Mouse (Mus musculus) CH12.LX (cell line): Measurements from ENCODE around the gene Atp6v0a4. TPM values are rescaled to one million over a fixed set of nuclear protein-coding genes. Genes with fewer than 3 reads are reported as not detected.

ENCODE experiments used
- DNase-seq: peaks from one replicate; pipeline ENCODE4 v3.0.0-alpha.2; 2013; ENCODE audit errors: extremely low read depth
- H3K27ac ChIP-seq: 2 replicates; pipeline ENCODE4 v1.5.1; 2012; ENCODE audit warnings: low read depth, mild to moderate bottlenecking, control low read depth, moderate library complexity; ENCODE audit not compliant: insufficient read depth
- H3K27me3 ChIP-seq: replicated peaks from 2 replicates; pipeline ENCODE3; 2012; ENCODE audit warnings: inconsistent platforms
- H3K36me3 ChIP-seq, 2 experiments: replicated peaks in 1 of 2; 2 replicates each; pipeline versions ENCODE3 to v1.6.1; 2012; ENCODE audit warnings: inconsistent platforms in 1 of 2, low read length in 1 of 2, mild to moderate bottlenecking in 1 of 2, mixed read lengths in 1 of 2, moderate library complexity in 1 of 2; ENCODE audit not compliant: control insufficient read depth in 1 of 2, insufficient read depth in 1 of 2
- H3K4me1 ChIP-seq, 2 experiments: 2 replicates each; pipeline ENCODE4 v1.6.1; 2012; ENCODE audit warnings: inconsistent platforms in 1 of 2, moderate library complexity in 1 of 2; ENCODE audit not compliant: insufficient read depth in 2 of 2, control insufficient read depth in 1 of 2
- H3K4me2 ChIP-seq: 2 replicates; pipeline ENCODE4 v1.6.1; 2012; ENCODE audit warnings: low read depth, mild to moderate bottlenecking, control low read depth; ENCODE audit not compliant: poor library complexity, insufficient read depth, severe bottlenecking
- H3K4me3 ChIP-seq, 3 experiments: fragments of 150-350 bp in 1 of 3; sonication (generic) in 1 of 3; replicated peaks in 1 of 3; 2 replicates each; pipeline versions ENCODE3 to v1.5.1; 2011 to 2012; ENCODE audit warnings: low read depth in 2 of 3, low read length in 2 of 3, mild to moderate bottlenecking in 2 of 3, moderate library complexity in 2 of 3, control low read depth in 1 of 3, improper control_type of control experiment in 1 of 3, inconsistent platforms in 1 of 3, mixed read lengths in 1 of 3; ENCODE audit not compliant: poor library complexity in 1 of 3
- H3K79me2 ChIP-seq: replicated peaks from 2 replicates; pipeline ENCODE4 v1.6.1; 2012; ENCODE audit warnings: mild to moderate bottlenecking, moderate library complexity; ENCODE audit not compliant: control insufficient read depth, poor library complexity, insufficient read depth, severe bottlenecking; ENCODE audit errors: extremely low read depth
- H3K9ac ChIP-seq: 2 replicates; pipeline ENCODE4 v1.6.1; 2012; ENCODE audit warnings: low read depth, mild to moderate bottlenecking, control low read depth, moderate library complexity; ENCODE audit not compliant: insufficient read depth
- H3K9me3 ChIP-seq: replicated peaks from 2 replicates; pipeline ENCODE3; 2012; ENCODE audit warnings: low read length, inconsistent platforms, mixed read lengths
- BHLHE40 ChIP-seq: IDR thresholded peaks from 2 replicates; pipeline ENCODE4 v1.6.1; 2011; ENCODE audit warnings: mild to moderate bottlenecking, low read depth, low read length, improper control_type of control experiment
- CHD2 ChIP-seq: IDR thresholded peaks from 2 replicates; pipeline ENCODE4 v1.6.1; 2011; ENCODE audit warnings: low read length, improper control_type of control experiment
- CTCF ChIP-seq, 2 experiments: IDR thresholded peaks in 1 of 2; conservative IDR thresholded peaks in 1 of 2; 2 replicates each; pipeline ENCODE4 v1.5.1; 2011 to 2012; ENCODE audit warnings: low read depth in 2 of 2, low read length in 2 of 2, improper control_type of control experiment in 1 of 2, inconsistent platforms in 1 of 2, mild to moderate bottlenecking in 1 of 2, moderate library complexity in 1 of 2
- EP300 ChIP-seq: IDR thresholded peaks from 2 replicates; pipeline ENCODE4 v1.6.1; 2011; ENCODE audit warnings: low read length, improper control_type of control experiment
- ETS1 ChIP-seq: conservative IDR thresholded peaks from 2 replicates; pipeline ENCODE4 v1.6.1; 2012; ENCODE audit warnings: low read depth, mild to moderate bottlenecking, inconsistent platforms, low read length, improper control_type of control experiment, moderate library complexity
- JUN ChIP-seq: IDR thresholded peaks from 2 replicates; pipeline ENCODE4 v1.6.1; 2011; ENCODE audit warnings: low read depth, mild to moderate bottlenecking, low read length, improper control_type of control experiment, moderate library complexity; ENCODE audit not compliant: insufficient read depth
- MAFK ChIP-seq: IDR thresholded peaks from 2 replicates; pipeline ENCODE4 v1.6.1; 2011; ENCODE audit warnings: low read length, improper control_type of control experiment; ENCODE audit not compliant: insufficient replicate concordance
- MAX ChIP-seq: IDR thresholded peaks from 2 replicates; pipeline ENCODE4 v1.6.1; 2011; ENCODE audit warnings: low read length, improper control_type of control experiment
- MEF2A ChIP-seq: IDR thresholded peaks from 2 replicates; pipeline ENCODE4 v1.6.1; 2014; ENCODE audit warnings: low read depth, mild to moderate bottlenecking, inconsistent platforms, low read length, improper control_type of control experiment, borderline replicate concordance
- MXI1 ChIP-seq: IDR thresholded peaks from 2 replicates; pipeline ENCODE4 v1.6.1; 2011; ENCODE audit warnings: mild to moderate bottlenecking, low read depth, low read length, improper control_type of control experiment
- NELFE ChIP-seq: IDR thresholded peaks from 2 replicates; pipeline ENCODE4 v1.6.1; 2011; ENCODE audit warnings: low read depth, low read length, improper control_type of control experiment
- PAX5 ChIP-seq: IDR thresholded peaks from 2 replicates; pipeline ENCODE4 v1.6.1; 2012; ENCODE audit warnings: low read length, inconsistent platforms, mixed read lengths
- POLR2A ChIP-seq: IDR thresholded peaks from 2 replicates; pipeline ENCODE4 v1.6.1; 2011; ENCODE audit warnings: low read depth, mild to moderate bottlenecking, improper control_type of control experiment, low read length
- SIN3A ChIP-seq: IDR thresholded peaks from 2 replicates; pipeline ENCODE4 v1.6.1; 2012; ENCODE audit warnings: low read length, improper control_type of control experiment, inconsistent platforms
- SMC3 ChIP-seq: IDR thresholded peaks from 2 replicates; pipeline ENCODE4 v1.6.1; 2011; ENCODE audit warnings: low read depth, low read length, improper control_type of control experiment
- TBP ChIP-seq: conservative IDR thresholded peaks from 2 replicates; pipeline ENCODE4 v1.6.1; 2011; ENCODE audit warnings: low read depth, low read length, improper control_type of control experiment
- UBTF ChIP-seq: IDR thresholded peaks from 2 replicates; pipeline ENCODE4 v1.6.1; 2012; ENCODE audit warnings: low read depth, mild to moderate bottlenecking, inconsistent platforms, low read length, improper control_type of control experiment, moderate library complexity
- ZKSCAN1 ChIP-seq: IDR thresholded peaks from 2 replicates; pipeline ENCODE4 v1.6.1; 2012; ENCODE audit warnings: low read depth, inconsistent platforms, low read length, improper control_type of control experiment, borderline replicate concordance
- ZMIZ1 ChIP-seq: IDR thresholded peaks from 2 replicates; pipeline ENCODE4 v1.6.1; 2012; ENCODE audit warnings: low read depth, mild to moderate bottlenecking, inconsistent platforms, low read length, improper control_type of control experiment
- dilution Hi-C: fragments of 300-500 bp; cut with MboI; formaldehyde crosslinking; loops from 2 replicates; pipeline ENCODE4 v1.14.3; 2020; ENCODE audit warnings: low sequenced_read_pairs; ENCODE audit not compliant: extremely low pct_unique_long_range_greater_than_20kb, extremely low pct_ligation_motif_present
- in situ Hi-C: fragments of 300-500 bp; cut with MboI; formaldehyde crosslinking; loops from 3 replicates; pipeline ENCODE4 v1.14.3; 2019; ENCODE audit warnings: low sequenced_read_pairs, low pct_ligation_motif_present, low pct_unique_long_range_greater_than_20kb, mixed read lengths
- polyA plus RNA-seq: library from polyadenylated mRNA; unstranded; fragments of >175 nt; gene quantifications from 2 replicates; pipeline ENCODE4 v1.2.1, GENCODE M21; 2012; ENCODE audit warnings: low read depth; ENCODE audit not compliant: insufficient read length
- total RNA-seq, 2 experiments: library from RNA; depleted of rRNA; stranded (reverse); fragments of 300-350 nt in 1 of 2; fragments of >200 nt in 1 of 2; gene quantifications; 2 replicates each; pipeline ENCODE4 v1.2.3; 2012 to 2014

The Atp6v0a4 gene
- total and polyA plus RNA-seq, 3 experiments, result not detected

DNA sequence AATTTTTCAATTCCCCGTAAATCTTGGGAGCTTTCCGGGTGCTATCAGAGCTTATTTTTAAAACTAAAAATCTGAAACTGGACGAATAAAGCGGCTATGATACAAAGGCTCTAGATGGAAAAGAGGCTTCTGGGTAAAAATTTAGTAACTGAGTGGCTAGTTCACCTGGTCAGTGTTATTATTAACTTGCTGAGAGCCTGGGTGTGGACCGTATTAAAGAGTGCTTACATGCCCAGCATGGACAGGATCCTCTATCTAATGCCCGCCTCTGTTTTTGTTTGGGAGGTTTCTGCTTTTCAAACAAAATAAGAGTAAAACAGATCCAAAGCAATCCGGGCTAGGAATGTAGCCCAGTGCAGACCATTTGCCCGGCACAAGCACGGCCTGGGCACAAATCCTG, 16.0 kb upstream of the Atp6v0a4 start:
- H3K27me3 ChIP-seq, result no peaks in the 10 kb centered on the region
- dilution Hi-C loops, result no loop called here
- in situ Hi-C loops, result no loop called here
- H3K4me1 ChIP-seq, result no peaks in the 10 kb centered on the region
- H3K4me2 ChIP-seq, result no peak overlapping the region
- no peak for DNase-seq
- TF ChIP-seq ZMIZ1, result no peak
- no peak for TF ChIP-seq CHD2
- TF ChIP-seq JUN, result no peak
- TF ChIP-seq ETS1, result no peak
- no peak for TF ChIP-seq MXI1
- TF ChIP-seq SMC3, result no peak
- TF ChIP-seq MAFK, result no peak
- TF ChIP-seq MAX, result no peak
- TF ChIP-seq EP300, result no peak
- TF ChIP-seq POLR2A, result no peak
- no peak for TF ChIP-seq PAX5
- no peak for TF ChIP-seq NELFE
- TF ChIP-seq ZKSCAN1, result no peak
- H3K9me3 ChIP-seq, result no peaks in the 10 kb centered on the region
- no peaks in the 10 kb centered on the region for H3K79me2 ChIP-seq
- H3K9ac ChIP-seq, result no peak overlapping the region
- no peak overlapping the region for H3K4me3 ChIP-seq
- H3K36me3 ChIP-seq, result peaks cover 0 to 28% of the 10 kb centered on the region in 2 experiments
- no peak overlapping the region for H3K27ac ChIP-seq

DNA sequence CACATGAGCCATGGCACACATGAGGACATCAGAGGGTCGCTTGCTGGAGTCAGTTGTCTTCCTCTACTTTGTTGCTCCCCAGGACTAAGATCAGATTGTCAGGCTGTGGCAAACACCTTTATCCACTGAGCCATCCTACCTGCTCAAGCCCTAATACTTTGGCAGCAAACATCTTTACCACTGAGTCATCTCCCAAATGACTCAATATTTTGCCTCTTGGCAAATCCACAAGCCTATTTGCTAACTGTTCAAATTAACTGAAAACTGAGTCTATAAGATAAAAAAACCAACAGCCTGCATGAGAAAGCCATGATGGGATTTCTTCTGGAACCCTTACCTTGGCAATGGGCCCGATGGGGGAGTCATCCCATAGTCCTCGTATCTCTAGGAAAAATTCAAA, 14.7 kb upstream of the Atp6v0a4 start:
- no peak for DNase-seq
- Histone ChIP-seq H3K4me1 (no peaks in the 10 kb centered on the region), H3K4me3 (no peak overlapping the region), H3K4me2 (no peak overlapping the region), H3K79me2 (no peaks in the 10 kb centered on the region), H3K27me3 (no peaks in the 10 kb centered on the region), H3K27ac (no peak overlapping the region), H3K36me3 (peaks cover 0 to 30% of the 10 kb centered on the region in 2 experiments), H3K9me3 (no peaks in the 10 kb centered on the region), H3K9ac (no peak overlapping the region)
- in situ Hi-C loops, result no loop called here
- no peak for TF ChIP-seq TBP
- no peak for TF ChIP-seq NELFE
- TF ChIP-seq MAX, result no peak
- TF ChIP-seq BHLHE40, result no peak
- TF ChIP-seq UBTF, result no peak
- no peak for TF ChIP-seq CTCF (conservative IDR thresholded peaks at IDR 0.05 in 1 of 2, IDR thresholded peaks at IDR 0.05 in 1 of 2; ENCODE audit: low read depth in 2 of 2, low read length in 2 of 2)
- no peak for TF ChIP-seq SIN3A
- no peak for TF ChIP-seq MEF2A
- dilution Hi-C loops, result no loop called here
